Mouse (Mus musculus): ENCODE measurements around the gene Hlf. TPM values are rescaled to one million over a fixed set of nuclear protein-coding genes. Genes with fewer than 3 reads are reported as not detected.

Gene Hlf
- 39.6 and 51.0 TPM in 2 replicates for polyA plus RNA-seq (2021; fragmentation: Nextera tagmentation)
- long read RNA-seq, experiment 1, full-length matches to known transcripts, result 19 of 115 reads
- long read RNA-seq, experiment 1, partial matches to known transcripts, result 7 of 115 reads
- long read RNA-seq, experiment 1, other reads (novel, unspliced or antisense), result 89 of 115 reads
- long read RNA-seq, experiment 2, full-length matches to known transcripts, result 9 of 99 reads
- long read RNA-seq, experiment 2, partial matches to known transcripts, result 3 of 99 reads
- long read RNA-seq, experiment 2, other reads (novel, unspliced or antisense), result 87 of 99 reads

DNA sequence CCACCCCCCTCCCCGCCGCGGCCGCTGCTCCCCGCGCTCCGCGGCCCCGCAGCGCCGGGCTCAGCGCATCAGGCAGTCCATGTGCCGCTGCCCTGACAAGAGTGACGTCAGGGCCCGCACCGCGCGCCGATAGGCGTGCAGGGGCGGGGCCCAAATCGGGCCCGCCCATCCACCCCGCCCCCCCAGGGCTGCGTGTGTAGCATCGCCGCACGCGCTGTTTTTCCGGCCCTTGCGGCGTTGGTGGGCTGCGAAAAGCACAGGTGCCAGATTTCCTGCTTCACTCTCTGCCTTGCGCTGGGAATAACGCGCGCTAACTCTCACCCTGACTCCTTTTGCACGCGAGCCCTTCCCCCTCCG lies at the start of gene Hlf:
Gene Hlf (minus strand): TSS at position 79 of the 357 bp plus-strand sequence.

Other genes starting within 250 kb of the Hlf start
- gene Gm45716, start 203.2 kb downstream of the Hlf start, polyA plus RNA-seq (2021; fragmentation: Nextera tagmentation), result 7.2 and 11.2 TPM in 2 replicates
- 51.5 and 91.5 TPM in 2 replicates for gene Mmd, start 141.4 kb downstream of the Hlf start, polyA plus RNA-seq (2021; fragmentation: Nextera tagmentation)
- gene Stxbp4, start 247.2 kb upstream of the Hlf start, polyA plus RNA-seq (2021; fragmentation: Nextera tagmentation), result 4.5 and 4.6 TPM in 2 replicates
- 26.9 and 32.7 TPM in 2 replicates for gene Cox11, start 247.3 kb upstream of the Hlf start, polyA plus RNA-seq (2021; fragmentation: Nextera tagmentation)